Mouse (Mus musculus): ENCODE data around the gene Suclg1. TPM values are rescaled to one million over a fixed set of nuclear protein-coding genes. Genes with fewer than 3 reads are reported as not detected.

Gene Suclg1
- total RNA-seq, 2 experiments from 2014 or later = 90.2 to 103 TPM

DNA sequence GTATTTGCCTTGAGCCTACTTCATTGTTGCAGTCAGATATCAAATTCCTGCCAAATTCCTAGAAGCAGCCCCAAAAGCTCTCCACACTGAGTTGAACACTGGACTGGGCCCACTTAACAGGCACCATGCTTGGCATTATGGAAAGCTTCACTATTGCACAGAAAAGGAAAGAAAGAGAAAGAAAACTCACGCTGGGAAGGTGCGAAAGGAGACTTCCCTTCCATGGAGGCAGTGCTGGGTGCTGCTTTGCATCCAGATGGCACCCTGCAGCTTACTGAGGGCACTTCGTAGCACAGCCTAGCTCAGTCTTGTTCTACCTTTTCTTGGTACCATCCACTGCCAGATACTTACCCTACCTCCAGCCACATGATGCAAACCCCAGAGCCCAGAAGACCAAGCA, 12.5 kb upstream of the Suclg1 start:
- no peak for DNase-seq (ENCODE audit: extremely low spot score in 1 of 2, low spot score in 2 of 2)
- intact Hi-C loops (cut with DNase I) = no loop called here

DNA sequence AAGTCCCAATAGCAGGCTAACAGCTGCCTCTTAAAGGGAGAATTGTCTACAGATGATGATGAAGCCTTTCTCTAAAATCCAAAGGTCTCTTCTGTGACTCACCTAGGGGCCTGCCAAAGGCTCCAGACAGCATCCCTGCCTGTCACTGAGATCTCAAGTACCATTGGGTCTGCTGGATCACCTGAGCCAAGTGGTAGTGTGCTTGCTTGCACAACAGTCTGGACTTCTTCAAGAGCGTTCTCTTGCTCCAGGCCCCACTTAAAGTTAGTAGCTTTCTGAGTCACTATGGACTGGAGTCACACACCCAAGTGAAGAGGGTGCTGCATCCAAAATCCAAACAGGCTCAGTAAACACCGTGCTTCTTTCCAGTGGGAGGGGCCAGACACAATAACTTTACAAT, 1.4 kb upstream of the Suclg1 start:
- intact Hi-C loops (cut with DNase I) = no loop called here
- DNase-seq (ENCODE audit: extremely low spot score in 1 of 2, low spot score in 2 of 2) = no peak

DNA sequence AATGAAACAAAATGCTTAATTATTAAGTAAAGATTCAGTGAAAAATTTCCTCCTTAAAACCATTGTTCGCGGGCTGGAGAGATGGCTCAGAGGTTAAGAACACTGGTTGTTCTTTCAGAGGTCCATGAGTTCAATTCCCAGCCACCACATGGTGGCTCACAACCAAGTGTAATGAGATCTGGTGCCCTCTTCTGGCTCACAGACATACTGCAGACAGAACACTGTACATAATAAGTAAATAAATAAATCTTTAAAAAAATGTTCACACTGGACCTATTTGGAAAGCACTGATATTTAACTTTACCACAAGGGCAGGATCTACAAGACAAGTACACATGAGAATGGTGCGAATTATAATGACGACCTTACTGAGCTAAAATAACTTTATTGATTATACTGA, 730 bp upstream of the Suclg1 start:
- peak in 1 of 2 experiments; percentile 46 for DNase-seq (ENCODE audit: extremely low spot score in 1 of 2, low spot score in 2 of 2)
- intact Hi-C loops (cut with DNase I) = no loop called here

DNA sequence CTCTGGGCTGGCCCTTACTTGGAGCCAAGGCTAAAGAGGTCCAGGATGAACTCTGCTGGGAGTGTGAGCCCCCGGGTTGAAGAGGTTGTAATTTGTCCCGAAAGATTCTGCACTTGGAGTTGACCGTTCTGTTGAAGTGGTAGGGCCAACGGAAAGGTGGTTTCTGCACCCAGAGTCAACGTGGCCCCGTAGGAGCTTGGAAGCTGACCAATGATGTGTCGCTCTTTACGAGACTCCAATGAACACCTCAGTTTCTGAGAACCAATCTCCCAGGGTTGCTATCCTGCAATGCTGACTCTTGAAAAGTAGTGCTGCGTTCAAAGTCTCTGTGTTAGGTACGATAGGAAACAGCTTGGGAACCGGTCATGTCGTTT, 854 bp downstream of the Suclg1 start:
- intact Hi-C loops (cut with DNase I) = no loop called here
- DNase-seq (ENCODE audit: extremely low spot score in 1 of 2, low spot score in 2 of 2) = no peak

DNA sequence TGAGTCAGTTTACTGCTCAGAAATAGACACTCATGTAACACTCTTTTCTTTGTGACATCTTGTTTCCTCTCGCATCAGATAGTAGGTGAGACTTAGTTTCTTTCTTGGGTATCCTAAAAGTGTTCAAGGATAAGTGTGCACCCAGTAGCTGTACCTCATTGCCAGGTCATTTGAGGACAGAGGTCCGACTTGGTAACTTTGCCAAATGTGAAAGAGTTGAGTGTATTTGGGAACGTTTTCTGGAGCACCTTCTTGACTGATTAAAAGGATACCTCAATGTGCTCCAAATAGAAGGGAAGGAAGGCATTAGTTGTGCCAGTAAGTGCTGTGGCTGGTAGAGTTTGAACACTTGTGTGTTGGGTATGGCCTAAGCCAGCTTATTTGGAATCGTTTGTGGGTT, 1.7 kb downstream of the Suclg1 start:
- intact Hi-C loops (cut with DNase I) = no loop called here
- DNase-seq (ENCODE audit: extremely low spot score in 1 of 2, low spot score in 2 of 2) = no peak

DNA sequence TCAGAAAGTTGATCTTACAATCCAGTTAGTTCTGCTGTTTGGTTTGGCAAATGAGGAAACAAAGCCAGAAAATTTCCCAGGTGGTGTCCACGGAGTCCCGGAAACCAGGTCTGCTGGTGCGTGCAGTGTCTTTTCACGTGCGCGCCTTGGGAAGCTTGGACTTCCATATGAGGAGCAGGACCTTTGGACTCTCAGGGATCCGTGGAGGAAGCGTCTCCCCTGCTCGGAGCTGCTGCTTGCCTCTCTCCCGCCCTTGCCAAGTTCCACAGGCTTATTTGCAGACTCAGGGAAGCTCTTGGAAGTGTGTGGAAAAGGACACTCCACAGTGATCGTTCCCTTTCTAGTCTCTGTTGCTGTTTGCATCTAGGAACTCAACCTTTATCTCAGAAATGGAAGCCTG, 3.2 kb downstream of the Suclg1 start:
- DNase-seq (ENCODE audit: extremely low spot score in 1 of 2, low spot score in 2 of 2) = no peak
- intact Hi-C loops (cut with DNase I) = no loop called here

DNA sequence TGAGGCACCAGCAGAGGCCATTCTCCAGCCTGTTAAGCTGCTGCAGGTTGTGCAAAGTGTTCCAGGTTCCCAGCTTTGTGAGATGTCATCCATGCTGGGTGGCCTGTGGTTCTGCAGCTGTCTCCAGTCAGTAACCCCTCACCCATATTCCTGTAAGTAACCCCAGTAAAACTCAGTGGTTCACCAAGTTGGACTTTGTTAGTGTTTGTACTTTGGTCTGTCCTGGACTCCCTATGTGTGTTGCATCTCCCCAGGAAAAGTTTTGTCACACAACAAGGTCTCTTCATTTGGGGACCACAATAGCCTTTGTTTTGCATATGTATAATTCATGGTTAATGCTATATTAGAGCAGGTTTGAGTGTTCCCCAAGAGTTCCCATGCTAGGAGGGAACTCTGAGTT, 4.2 kb downstream of the Suclg1 start:
- DNase-seq (ENCODE audit: extremely low spot score in 1 of 2, low spot score in 2 of 2) = no peak
- intact Hi-C loops (cut with DNase I) = no loop called here

DNA sequence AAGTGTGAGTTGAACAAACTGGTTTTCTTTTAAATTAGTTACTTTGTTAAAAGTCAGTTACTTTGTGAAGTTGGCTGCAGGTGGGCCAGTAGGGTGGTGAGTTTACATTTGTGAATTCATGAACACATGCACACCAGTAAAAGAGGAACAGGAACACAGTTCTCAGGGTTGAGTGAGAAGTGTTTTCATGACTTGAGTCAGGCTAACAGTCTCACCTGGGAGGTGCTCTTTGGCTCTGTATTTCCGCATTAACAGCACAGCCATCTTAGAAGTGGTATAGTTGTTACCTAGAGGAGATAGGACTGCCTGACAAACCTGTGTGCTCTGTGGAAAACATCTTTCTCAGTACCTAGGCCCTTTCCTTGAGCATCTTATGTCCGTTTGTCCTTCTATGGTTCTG, 4.8 kb downstream of the Suclg1 start:
- no peak for DNase-seq (ENCODE audit: extremely low spot score in 1 of 2, low spot score in 2 of 2)
- intact Hi-C loops (cut with DNase I) = no loop called here

DNA sequence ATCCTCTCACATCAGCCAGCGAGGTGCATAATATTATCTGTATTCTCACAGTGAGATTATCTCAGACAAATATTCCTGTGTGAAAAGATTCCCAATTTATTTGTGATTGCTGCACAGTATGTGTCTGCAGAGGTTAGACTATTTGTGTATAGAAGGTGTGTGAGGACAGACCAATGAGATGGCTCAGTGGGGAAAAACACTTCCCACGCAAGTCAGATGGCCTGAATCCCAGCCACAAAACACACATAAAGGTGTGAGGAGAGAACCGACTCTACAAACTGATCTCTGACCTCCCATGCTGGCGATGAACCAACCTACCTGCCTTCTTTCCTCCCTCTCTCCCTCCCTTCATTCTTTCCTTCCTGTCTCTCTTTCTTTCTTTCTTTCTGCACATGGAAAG, 5.4 kb downstream of the Suclg1 start:
- intact Hi-C loops (cut with DNase I) = no loop called here
- DNase-seq (ENCODE audit: extremely low spot score in 1 of 2, low spot score in 2 of 2) = no peak

DNA sequence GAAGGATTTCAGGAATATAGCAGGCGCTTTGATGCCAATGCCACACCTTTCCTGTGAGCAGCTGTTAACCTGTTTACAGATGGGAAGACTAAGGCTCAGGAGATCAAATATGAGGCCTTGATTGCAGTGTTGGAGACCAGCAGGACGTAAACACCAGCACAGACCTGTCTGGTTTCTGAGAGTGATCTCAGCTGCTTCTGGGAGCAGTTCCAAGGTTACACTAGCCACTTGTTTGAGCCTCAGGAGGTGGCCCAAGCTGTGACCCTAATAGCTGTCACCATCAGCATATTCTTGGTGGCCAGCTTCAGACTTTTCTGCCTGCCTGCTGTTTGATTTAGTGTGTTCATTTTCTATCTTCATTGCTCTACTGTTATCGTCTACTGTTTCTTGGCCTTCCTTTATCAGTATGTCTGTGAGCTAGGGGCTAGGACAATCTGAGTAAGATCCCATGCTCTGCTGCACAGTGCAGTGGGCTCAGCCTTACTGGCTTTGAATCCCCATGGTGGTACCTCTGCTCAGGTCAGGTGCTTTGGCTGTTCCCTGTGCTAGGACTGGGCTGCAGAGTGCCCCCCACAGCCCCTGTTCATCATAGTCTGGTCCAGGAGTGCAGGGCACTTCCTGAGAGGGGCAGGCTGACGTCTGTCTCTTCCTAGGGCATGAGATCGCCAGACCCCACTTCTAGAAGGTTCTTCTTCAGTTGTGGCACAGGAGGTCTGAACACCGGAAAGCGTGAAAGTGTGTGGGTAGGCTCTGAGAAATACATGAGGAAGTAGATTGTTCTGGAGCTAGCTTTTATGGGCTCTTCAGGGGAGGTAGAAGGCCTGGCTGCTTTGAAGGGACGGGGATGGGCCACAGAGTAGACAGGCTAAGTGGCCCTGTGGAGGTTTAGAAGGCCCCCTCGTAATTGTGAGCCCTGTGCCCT, 6.4 kb downstream of the Suclg1 start:
- intact Hi-C loops (cut with DNase I) = no loop called here
- no peak for DNase-seq (ENCODE audit: extremely low spot score in 1 of 2, low spot score in 2 of 2)

DNA sequence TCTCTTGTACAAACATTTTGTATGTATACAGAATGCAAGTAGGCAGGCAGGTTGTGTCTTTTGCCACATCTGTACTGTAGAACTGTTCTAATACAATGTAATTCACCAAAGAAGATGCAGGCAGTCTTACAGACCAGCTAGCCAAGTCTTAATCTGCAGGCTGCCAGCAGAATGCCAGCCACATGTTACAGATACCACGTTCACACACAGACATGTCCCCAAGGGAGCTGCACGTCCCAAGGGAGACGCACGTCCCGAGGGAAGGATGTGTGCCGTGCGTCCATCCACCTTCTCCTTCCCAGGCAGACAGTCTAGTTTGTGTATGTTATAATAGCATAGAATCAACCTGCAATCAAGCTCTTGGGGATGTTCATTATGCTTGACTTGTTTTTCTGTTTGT, 8.9 kb downstream of the Suclg1 start:
- DNase-seq (ENCODE audit: extremely low spot score in 1 of 2, low spot score in 2 of 2) = no peak
- intact Hi-C loops (cut with DNase I) = no loop called here

DNA sequence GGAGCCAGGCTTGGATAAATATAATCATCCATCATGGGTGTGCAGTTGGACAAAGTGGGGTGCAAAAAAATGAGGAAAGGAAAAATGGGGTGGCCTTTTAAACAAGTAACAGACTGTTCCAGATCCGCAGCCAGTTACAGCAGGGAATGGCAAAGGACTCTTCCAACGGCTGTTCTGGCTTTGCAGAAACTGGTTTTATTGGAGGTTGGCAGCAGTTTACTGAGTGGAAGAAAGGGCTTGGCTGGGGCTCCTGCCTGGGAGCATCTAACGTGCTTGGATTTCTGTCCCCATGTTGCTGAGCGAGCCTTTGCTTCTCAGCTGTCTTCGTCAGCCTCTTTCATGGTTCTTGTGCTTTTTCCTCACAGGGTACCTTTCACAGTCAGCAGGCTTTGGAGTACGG, 11.9 kb downstream of the Suclg1 start:
- intact Hi-C loops (cut with DNase I) = no loop called here
- DNase-seq (ENCODE audit: extremely low spot score in 1 of 2, low spot score in 2 of 2) = peak in 1 of 2 experiments; percentile 46

DNA sequence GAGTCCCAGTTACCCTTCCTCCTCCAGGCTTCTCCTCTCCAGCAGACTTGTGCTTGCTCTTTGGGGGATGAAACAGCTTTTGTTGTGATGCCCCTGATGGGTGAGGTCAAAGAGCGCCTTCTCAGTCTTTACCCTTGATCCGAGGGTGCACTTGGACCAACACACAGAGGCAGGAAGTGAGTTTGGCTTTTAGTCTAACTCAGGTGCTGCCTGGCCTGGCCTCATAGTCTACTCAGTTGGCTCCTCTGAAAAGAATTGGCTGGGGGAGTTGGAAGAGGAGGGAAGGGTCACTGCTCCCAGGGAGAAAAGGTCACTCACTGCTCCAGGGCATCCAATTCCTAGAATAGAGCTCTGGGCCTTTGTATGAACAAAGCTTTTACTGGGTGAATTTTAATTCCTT, 16.6 kb downstream of the Suclg1 start:
- DNase-seq (ENCODE audit: extremely low spot score in 1 of 2, low spot score in 2 of 2) = no peak
- intact Hi-C loops (cut with DNase I) = no loop called here

DNA sequence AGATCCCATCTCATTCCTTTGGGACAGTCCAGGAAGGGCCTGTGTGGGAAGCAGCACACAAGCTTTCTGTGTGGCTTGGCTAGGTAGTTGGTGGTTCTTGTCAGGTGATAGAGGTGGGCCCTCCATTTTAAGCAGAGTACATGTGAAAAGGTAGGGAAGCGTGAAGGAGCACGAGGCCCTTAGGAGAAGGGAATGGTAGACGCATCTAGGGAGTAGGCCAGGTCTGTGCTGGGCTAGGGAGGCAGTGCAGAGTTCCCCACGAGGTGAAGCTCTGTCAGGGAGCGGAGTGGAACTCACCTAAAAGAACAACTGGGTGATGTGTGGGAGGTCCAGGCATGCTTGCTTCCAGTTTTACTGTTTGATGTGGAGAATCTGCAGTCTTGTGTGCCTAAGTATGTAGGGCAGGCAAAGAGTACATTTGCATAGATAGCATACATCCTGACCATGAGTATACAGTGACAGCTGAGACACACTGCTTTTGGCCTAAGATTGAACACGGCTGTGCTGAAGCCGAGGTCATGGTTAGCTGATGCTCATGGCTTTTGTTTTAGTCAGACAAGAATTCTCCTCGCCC, 19.6 kb downstream of the Suclg1 start:
- intact Hi-C loops (cut with DNase I) = no loop called here
- DNase-seq (ENCODE audit: extremely low spot score in 1 of 2, low spot score in 2 of 2) = no peak

DNA sequence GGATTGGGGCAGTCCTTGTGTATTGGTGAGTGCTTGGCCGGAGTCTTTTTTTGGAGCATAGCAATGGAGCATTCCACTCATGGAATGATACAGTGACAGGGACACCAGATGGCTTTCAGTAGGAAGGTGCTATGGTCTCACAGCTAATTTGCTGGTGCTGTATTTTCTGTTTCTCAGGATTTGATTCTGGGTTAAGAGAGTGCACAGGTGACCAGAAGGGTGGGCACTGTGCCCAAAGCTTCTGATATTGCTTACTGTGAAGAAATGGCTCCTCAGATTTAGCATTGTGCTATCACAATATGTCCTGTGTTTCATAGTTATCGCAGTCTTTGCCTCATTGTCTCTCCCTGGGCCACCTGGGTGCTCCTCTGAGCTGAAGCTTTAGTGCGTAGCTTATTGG, 21.2 kb downstream of the Suclg1 start:
- no peak for DNase-seq (ENCODE audit: extremely low spot score in 1 of 2, low spot score in 2 of 2)
- intact Hi-C loops (cut with DNase I) = no loop called here

DNA sequence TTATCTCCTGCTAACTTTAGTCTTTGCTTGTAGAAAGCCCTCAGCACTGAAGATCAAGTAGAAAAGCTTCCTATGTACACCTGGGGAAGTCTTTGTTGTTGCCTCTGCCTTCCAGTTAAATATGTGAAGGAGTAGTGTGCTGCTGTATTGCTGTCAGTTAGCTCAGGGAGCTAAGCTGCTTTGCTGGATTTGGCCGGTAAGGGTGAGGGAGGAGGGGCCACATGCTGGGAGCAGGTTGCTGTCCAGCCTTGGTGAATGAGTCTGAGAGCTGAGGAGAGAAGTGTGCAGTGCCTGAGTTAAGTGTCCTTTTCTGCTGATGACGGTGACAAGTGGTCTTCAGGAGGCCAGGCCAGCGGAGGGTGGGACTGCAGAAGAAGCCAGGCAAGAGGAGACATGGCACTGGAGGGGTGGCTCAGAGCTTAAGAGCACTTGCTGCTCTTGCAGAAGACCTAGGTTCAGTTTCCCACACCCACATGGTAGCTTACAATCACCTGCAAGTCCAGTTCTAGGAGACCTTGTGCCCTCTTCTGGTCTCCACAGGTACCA, 23.4 kb downstream of the Suclg1 start:
- DNase-seq (ENCODE audit: extremely low spot score in 1 of 2, low spot score in 2 of 2) = no peak
- intact Hi-C loops (cut with DNase I) = no loop called here

DNA sequence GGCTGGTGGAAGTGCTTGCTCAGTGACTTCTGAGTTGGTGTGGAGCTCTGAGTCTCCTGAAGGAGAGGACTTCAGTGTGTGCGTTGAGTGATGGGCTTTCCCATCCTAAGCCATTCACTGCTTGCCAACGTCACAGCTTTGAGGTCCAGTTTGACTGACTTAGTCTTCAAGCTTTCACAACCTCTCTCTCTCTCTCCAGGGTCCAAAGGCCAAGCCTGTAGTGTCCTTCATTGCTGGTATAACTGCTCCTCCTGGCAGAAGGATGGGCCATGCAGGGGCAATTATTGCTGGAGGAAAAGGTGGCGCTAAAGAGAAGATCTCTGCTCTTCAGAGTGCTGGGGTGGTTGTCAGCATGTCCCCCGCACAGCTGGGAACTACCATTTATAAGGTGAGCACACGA, 26.8 kb downstream of the Suclg1 start:
- DNase-seq (ENCODE audit: extremely low spot score in 1 of 2, low spot score in 2 of 2) = no peak
- intact Hi-C loops (cut with DNase I) = no loop called here

DNA sequence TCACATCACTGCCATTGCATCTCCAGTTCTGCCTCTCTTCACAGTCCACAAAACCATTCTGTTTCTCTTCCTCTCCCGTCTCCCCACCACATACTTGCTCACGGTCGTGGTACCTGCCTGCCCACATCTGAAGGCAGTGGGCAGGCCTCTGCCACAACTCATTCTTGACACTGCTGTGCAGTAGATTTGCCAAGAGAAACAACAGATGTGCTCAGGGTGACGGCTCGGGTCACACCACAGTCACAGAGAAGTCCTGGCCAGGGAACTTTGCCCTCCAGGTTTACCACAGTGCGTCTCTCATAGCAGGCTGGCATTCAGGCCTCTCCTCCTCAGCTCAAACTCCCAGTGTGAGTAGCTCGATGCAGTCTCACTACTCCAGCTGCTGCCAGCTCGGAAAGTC, 31.5 kb downstream of the Suclg1 start:
- DNase-seq (ENCODE audit: extremely low spot score in 1 of 2, low spot score in 2 of 2) = no peak
- intact Hi-C loops (cut with DNase I) = no loop called here

DNA sequence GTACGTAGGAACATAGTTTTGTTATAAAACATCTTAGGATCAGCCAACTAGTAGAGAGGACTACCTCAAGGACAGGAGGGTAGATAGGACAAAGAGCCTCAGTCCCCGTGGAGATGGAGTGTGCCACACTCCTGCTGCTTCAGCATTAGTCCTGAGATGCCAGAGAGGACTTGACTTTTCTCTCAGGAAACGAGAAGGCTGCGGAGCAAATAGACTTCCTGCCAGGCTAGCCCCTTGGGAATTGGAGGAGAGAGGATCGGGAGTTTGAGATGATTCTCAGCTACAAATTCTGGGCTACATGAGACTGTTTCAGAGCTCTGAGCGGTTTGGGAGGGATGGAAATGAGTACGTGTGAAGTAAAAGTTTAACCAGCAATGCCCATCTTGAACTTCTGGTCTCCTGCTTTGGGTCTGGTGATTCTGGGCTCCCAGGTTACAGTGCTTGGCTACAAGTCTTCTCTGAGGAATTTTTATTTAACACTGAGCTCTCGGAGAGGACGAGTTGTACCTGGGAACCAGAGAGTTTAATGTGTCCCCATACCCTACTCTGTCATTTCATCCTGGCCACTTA, 32.4 kb downstream of the Suclg1 start:
- DNase-seq (ENCODE audit: extremely low spot score in 1 of 2, low spot score in 2 of 2) = no peak
- intact Hi-C loops (cut with DNase I) = no loop called here

DNA sequence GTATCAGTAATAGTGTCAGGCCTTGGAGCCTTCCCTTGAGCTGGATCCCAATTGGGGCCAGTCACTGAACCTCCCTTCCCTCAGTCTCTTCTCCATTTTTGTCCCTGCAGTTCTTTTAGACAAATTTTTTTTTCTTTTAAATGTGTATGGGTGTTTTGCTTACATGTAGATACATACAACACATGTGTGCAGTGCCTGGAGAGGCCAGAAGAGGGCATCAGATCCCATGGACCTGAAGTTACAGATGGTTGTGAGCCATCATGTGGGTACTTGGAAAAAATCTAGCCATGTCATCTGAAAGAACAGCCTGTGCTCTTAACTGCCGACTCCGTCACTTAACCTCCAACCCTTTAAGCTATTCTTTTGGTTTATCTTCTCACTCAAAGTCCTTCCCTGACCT, 38.1 kb downstream of the Suclg1 start:
- DNase-seq (ENCODE audit: extremely low spot score in 1 of 2, low spot score in 2 of 2) = no peak
- intact Hi-C loops (cut with DNase I) = no loop called here

Data from left cerebral cortex, postnatal 10 days (tissue).